Mouse (Mus musculus): Measurements from ENCODE around the gene Mrps21. TPM values are rescaled to one million over a fixed set of nuclear protein-coding genes. Genes with fewer than 3 reads are reported as not detected.
"Not testable (repeated sequence)": the region's sequence is repeated elsewhere in the genome, so short reads cannot be mapped to it uniquely, and the experiment has no call there.

Gene Mrps21
- polyA plus RNA-seq, 1 experiment from 2014 or later = 277 TPM

- Histone ChIP-seq H3K27me3 (ENCODE audit: control insufficient read depth, insufficient read depth, low read length) (no peaks in the 10 kb centered on the region), H3K4me1 (ENCODE audit: control insufficient read depth, insufficient read depth, low read length) (no peaks in the 10 kb centered on the region), H3K27ac (ENCODE audit: low read depth, low read length) (no peak overlapping the region), H3K9ac (replicated peaks; ENCODE audit: low read depth, low read length) (no peak overlapping the region), H3K9me3 (ENCODE audit: control insufficient read depth, low read length) (no peaks in the 10 kb centered on the region), H3K36me3 (ENCODE audit: control insufficient read depth, insufficient read depth, low read length) (peaks cover 9% of the 10 kb centered on the region), H3K4me3 (ENCODE audit: low read depth, low read length) (no peak overlapping the region), H3K4me2 (ENCODE audit: low read depth, low read length) (no peak overlapping the region)
- peak; percentile 61; the same call in 1 of the 2 replicates for ATAC-seq (ENCODE audit: low read depth)
- WGBS = 35% methylated on average over 2 of the region's 2 CpGs
Measured at GRCm38 (mm10) chr3:95861796-95862195, 9.5 kb downstream of the Mrps21 start.

DNA sequence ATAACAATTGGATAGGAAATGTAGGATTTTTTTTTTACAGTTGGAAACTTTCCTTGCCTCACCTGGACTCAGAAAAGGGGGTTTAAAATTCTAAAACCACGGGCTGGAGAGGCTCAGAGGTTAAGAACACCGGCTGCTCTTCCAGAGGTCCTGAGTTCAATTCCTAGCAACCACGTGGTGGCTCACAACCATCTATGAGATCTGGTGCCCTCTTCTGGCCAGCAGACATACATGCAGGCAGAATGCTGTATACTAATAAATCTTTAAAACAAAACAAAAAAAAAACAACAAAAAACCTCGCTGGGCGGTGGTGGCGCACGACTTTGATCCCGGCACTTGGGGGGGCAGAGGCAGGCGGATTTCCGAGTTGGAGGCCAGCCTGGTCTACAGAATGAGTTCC, 10.1 kb downstream of the Mrps21 start:
- no peaks in the 10 kb centered on the region for H3K9me3 ChIP-seq (ENCODE audit: control insufficient read depth, low read length)
- WGBS = 76% methylated on average over 10 of the region's 10 CpGs
- H3K9ac ChIP-seq (replicated peaks; ENCODE audit: low read depth, low read length) = no peak overlapping the region
- H3K27me3 ChIP-seq (ENCODE audit: control insufficient read depth, insufficient read depth, low read length) = no peaks in the 10 kb centered on the region
- peaks cover 9% of the 10 kb centered on the region for H3K36me3 ChIP-seq (ENCODE audit: control insufficient read depth, insufficient read depth, low read length)
- no peak overlapping the region for H3K4me2 ChIP-seq (ENCODE audit: low read depth, low read length)
- no peak for ATAC-seq (ENCODE audit: low read depth)
- H3K4me3 ChIP-seq (ENCODE audit: low read depth, low read length) = no peak overlapping the region
- H3K27ac ChIP-seq (ENCODE audit: low read depth, low read length) = no peak overlapping the region
- H3K4me1 ChIP-seq (ENCODE audit: control insufficient read depth, insufficient read depth, low read length) = no peaks in the 10 kb centered on the region

DNA sequence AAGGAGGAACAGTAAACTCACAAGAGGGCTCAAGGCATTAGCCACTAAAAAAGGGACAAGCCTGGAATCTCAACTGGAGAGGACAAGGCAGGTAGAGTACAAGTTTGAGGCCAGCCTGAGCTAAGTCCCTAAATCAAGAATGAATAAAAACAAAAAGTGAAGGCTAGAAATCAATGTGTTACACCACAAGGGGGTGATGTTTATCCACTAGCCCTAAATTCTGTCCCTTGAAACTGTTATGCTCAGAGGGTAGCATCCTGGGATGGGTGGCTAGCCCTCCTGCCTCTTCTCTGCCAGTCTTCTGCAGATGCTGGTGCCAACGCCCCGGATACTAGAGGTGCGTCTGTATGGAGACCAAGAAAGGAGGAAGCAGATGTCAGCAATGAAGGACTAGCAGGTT, 11.0 kb downstream of the Mrps21 start:
- H3K9ac ChIP-seq (replicated peaks; ENCODE audit: low read depth, low read length) = no peak overlapping the region
- H3K27ac ChIP-seq (ENCODE audit: low read depth, low read length) = no peak overlapping the region
- H3K4me2 ChIP-seq (ENCODE audit: low read depth, low read length) = no peak overlapping the region
- no peaks in the 10 kb centered on the region; the same call in 1 of the 2 replicates for H3K27me3 ChIP-seq (ENCODE audit: control insufficient read depth, insufficient read depth, low read length)
- no peaks in the 10 kb centered on the region for H3K4me1 ChIP-seq (ENCODE audit: control insufficient read depth, insufficient read depth, low read length)
- ATAC-seq (ENCODE audit: low read depth) = no peak
- H3K9me3 ChIP-seq (ENCODE audit: control insufficient read depth, low read length) = no peaks in the 10 kb centered on the region
- no peak overlapping the region for H3K4me3 ChIP-seq (ENCODE audit: low read depth, low read length)
- 92% methylated on average over 3 of the region's 3 CpGs for WGBS
- peaks cover 5% of the 10 kb centered on the region for H3K36me3 ChIP-seq (ENCODE audit: control insufficient read depth, insufficient read depth, low read length)

GRCm38 (mm10) chr3:95858278-95858677, 13.0 kb downstream of the Mrps21 start:
- WGBS = 89% methylated on average over 3 of the region's 3 CpGs

DNA sequence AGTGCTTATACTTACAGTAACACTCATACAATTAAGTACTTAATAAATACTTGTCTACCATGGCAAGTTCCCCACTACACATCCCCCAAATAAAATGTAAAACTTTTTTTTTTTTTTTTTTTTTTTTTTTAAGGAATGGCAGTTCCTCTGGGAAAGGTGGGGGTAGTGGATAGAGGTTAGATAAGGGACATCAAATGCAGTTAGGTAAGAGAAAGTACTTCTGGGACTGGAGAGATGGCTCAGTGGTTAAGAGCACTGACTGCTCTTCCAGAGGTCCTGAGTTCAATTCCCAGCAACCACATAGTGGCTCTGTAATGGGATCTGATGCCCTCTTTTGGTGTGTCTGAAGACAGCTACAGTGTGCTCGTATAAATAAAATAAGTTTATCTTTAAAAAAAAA, 14.3 kb downstream of the Mrps21 start:
- H3K9ac ChIP-seq (replicated peaks; ENCODE audit: low read depth, low read length); H3K4me1 ChIP-seq (ENCODE audit: control insufficient read depth, insufficient read depth, low read length); H3K9me3 ChIP-seq (ENCODE audit: control insufficient read depth, low read length); H3K36me3 ChIP-seq (ENCODE audit: control insufficient read depth, insufficient read depth, low read length); H3K27ac ChIP-seq (ENCODE audit: low read depth, low read length); H3K4me3 ChIP-seq (ENCODE audit: low read depth, low read length); H3K27me3 ChIP-seq (ENCODE audit: control insufficient read depth, insufficient read depth, low read length); ATAC-seq (ENCODE audit: low read depth); H3K4me2 ChIP-seq (ENCODE audit: low read depth, low read length): not testable (repeated sequence)
- WGBS = 96% methylated on average over 1 of the region's 1 CpGs

More at GRCm38 (mm10) chr3:95858278-95858677, 13.0 kb downstream of the Mrps21 start:
- ATAC-seq (ENCODE audit: low read depth); H3K4me3 ChIP-seq (ENCODE audit: low read depth, low read length); H3K36me3 ChIP-seq (ENCODE audit: control insufficient read depth, insufficient read depth, low read length); H3K4me1 ChIP-seq (ENCODE audit: control insufficient read depth, insufficient read depth, low read length); H3K27ac ChIP-seq (ENCODE audit: low read depth, low read length); H3K4me2 ChIP-seq (ENCODE audit: low read depth, low read length); H3K27me3 ChIP-seq (ENCODE audit: control insufficient read depth, insufficient read depth, low read length); H3K9me3 ChIP-seq (ENCODE audit: control insufficient read depth, low read length); H3K9ac ChIP-seq (replicated peaks; ENCODE audit: low read depth, low read length): not testable (repeated sequence)

- WGBS = 29% methylated on average over 7 of the region's 7 CpGs
- H3K9me3 ChIP-seq (ENCODE audit: control insufficient read depth, low read length) = no peaks in the 10 kb centered on the region
- peaks cover 13% of the 10 kb centered on the region for H3K36me3 ChIP-seq (ENCODE audit: control insufficient read depth, insufficient read depth, low read length)
- no peaks in the 10 kb centered on the region; the same call in 1 of the 2 replicates for H3K27me3 ChIP-seq (ENCODE audit: control insufficient read depth, insufficient read depth, low read length)
- H3K4me3 ChIP-seq (ENCODE audit: low read depth, low read length) = peak overlapping the region; percentile 78
- H3K4me2 ChIP-seq (ENCODE audit: low read depth, low read length) = peak overlapping the region; percentile 79
- peak overlapping the region; percentile 70 for H3K27ac ChIP-seq (ENCODE audit: low read depth, low read length)
- H3K4me1 ChIP-seq (ENCODE audit: control insufficient read depth, insufficient read depth, low read length) = peaks cover 5% of the 10 kb centered on the region; the same call in 1 of the 2 replicates
- ATAC-seq (ENCODE audit: low read depth) = peak; percentile 16; the same call in 1 of the 2 replicates
- peak overlapping the region; percentile 63; the same call in 1 of the 2 replicates for H3K9ac ChIP-seq (replicated peaks; ENCODE audit: low read depth, low read length)
Measured at GRCm38 (mm10) chr3:95856115-95856514, 15.2 kb downstream of the Mrps21 start.

- Histone ChIP-seq H3K27ac (ENCODE audit: low read depth, low read length) (peak within 1 kb of the TSS; percentile 70), H3K9ac (replicated peaks; ENCODE audit: low read depth, low read length) (peak within 1 kb of the TSS; percentile 63), H3K4me2 (ENCODE audit: low read depth, low read length) (peak within 1 kb of the TSS; percentile 79), H3K27me3 (ENCODE audit: control insufficient read depth, insufficient read depth, low read length) (no peaks in the 10 kb centered on the region; the same call in 1 of the 2 replicates), H3K4me1 (ENCODE audit: control insufficient read depth, insufficient read depth, low read length) (peaks cover 5% of the 10 kb centered on the region; the same call in 1 of the 2 replicates), H3K9me3 (ENCODE audit: control insufficient read depth, low read length) (no peaks in the 10 kb centered on the region), H3K36me3 (ENCODE audit: control insufficient read depth, insufficient read depth, low read length) (peaks cover 18% of the 10 kb centered on the region), H3K4me3 (ENCODE audit: low read depth, low read length) (peak within 1 kb of the TSS; percentile 78)
- WGBS = under 1% methylated on average over 56 of the region's 56 CpGs
- ATAC-seq (ENCODE audit: low read depth) = peak; percentile 98
Measured at GRCm38 (mm10) chr3:95855502-95856089, 15.7 kb downstream of the Mrps21 start, which contains the start of gene Prpf3. Gene Prpf3 (minus strand): TSS chr3:95855885.

DNA sequence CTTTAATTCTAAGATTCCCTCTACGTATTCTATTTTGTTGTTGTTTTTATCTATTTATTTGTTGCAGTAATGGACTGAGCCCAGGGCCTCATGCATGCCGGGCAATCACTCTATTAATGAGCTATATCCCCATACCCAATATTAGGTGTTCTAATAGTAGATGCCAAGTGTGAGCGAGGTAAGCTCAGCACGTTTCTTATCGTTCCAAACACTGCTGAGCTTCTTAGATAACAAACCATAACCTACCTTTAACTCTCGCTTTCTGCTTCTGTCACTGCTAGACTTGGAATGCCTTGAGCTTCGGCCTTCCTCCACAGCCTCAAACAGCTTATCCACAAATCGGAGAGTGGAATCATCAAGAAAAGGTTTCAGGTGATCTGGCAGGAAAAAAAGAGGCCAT, 20.0 kb downstream of the Mrps21 start:
- no peak for ATAC-seq (ENCODE audit: low read depth)
- H3K4me3 ChIP-seq (ENCODE audit: low read depth, low read length) = no peak overlapping the region
- WGBS = 98% methylated on average over 8 of the region's 8 CpGs
- H3K27ac ChIP-seq (ENCODE audit: low read depth, low read length) = no peak overlapping the region
- H3K36me3 ChIP-seq (ENCODE audit: control insufficient read depth, insufficient read depth, low read length) = peaks cover 50% of the 10 kb centered on the region
- H3K9me3 ChIP-seq (ENCODE audit: control insufficient read depth, low read length) = no peaks in the 10 kb centered on the region
- H3K4me1 ChIP-seq (ENCODE audit: control insufficient read depth, insufficient read depth, low read length) = peaks cover 5% of the 10 kb centered on the region; the same call in 1 of the 2 replicates
- no peaks in the 10 kb centered on the region; the same call in 1 of the 2 replicates for H3K27me3 ChIP-seq (ENCODE audit: control insufficient read depth, insufficient read depth, low read length)
- H3K4me2 ChIP-seq (ENCODE audit: low read depth, low read length) = no peak overlapping the region
- H3K9ac ChIP-seq (replicated peaks; ENCODE audit: low read depth, low read length) = no peak overlapping the region

DNA sequence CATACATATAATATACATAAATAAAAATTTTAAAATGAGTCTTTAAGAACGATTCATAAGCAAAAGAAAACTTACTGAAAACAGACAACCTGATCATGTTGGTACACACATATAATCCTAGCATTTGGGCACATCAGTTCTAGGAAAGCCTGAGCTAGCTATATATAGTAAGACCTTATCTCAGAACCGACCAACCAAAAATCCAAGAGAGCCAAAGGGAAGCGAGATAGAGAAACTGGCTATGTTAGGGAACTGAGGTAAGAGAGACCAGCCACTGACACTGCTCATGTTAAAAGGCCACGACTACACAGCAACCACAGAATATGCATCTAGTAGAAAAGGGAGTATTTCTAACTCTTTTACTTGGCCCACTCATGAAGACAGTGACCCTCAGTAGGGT, 20.7 kb downstream of the Mrps21 start:
- no peak for ATAC-seq (ENCODE audit: low read depth)
- H3K27me3 ChIP-seq (ENCODE audit: control insufficient read depth, insufficient read depth, low read length) = no peaks in the 10 kb centered on the region; the same call in 1 of the 2 replicates
- 88% methylated on average over 4 of the region's 4 CpGs for WGBS
- H3K36me3 ChIP-seq (ENCODE audit: control insufficient read depth, insufficient read depth, low read length) = peaks cover 56% of the 10 kb centered on the region
- no peak overlapping the region for H3K27ac ChIP-seq (ENCODE audit: low read depth, low read length)
- no peaks in the 10 kb centered on the region for H3K9me3 ChIP-seq (ENCODE audit: control insufficient read depth, low read length)
- H3K9ac ChIP-seq (replicated peaks; ENCODE audit: low read depth, low read length) = no peak overlapping the region
- H3K4me3 ChIP-seq (ENCODE audit: low read depth, low read length) = no peak overlapping the region
- peaks cover 5% of the 10 kb centered on the region; the same call in 1 of the 2 replicates for H3K4me1 ChIP-seq (ENCODE audit: control insufficient read depth, insufficient read depth, low read length)
- no peak overlapping the region for H3K4me2 ChIP-seq (ENCODE audit: low read depth, low read length)
